Mouse (Mus musculus) fat pad, adult 2 months (tissue): Measurements from ENCODE around the gene Ripor3.

Source experiments
- DNase-seq: peaks from one replicate; pipeline ENCODE4 v3.0.0-alpha.2; 2011; ENCODE audit warnings: low read depth, low spot score; ENCODE audit errors: extremely low read depth

Ripor3 gene

DNA sequence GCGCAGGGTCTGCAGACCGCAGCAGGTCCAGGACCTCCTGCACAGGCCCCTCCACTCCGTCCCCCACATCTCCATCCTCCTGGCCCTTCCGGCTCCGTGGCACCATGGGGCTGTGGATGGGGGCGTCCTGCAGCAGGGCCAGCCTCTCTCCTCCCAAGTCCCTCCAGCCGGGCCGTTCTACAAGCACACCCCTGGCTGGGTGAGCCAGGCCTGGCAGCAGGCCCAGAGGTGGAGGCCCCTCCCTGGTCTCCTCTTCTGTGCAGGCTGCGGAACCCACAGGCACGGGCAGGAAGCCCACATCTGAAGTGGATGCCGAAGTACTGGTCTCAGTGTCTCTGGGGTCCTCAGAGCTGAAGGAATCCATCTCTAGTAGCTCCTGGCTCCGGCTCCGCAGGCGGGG lies 21.1 kb downstream of the Ripor3 start:
- DNase-seq, result no peak

DNA sequence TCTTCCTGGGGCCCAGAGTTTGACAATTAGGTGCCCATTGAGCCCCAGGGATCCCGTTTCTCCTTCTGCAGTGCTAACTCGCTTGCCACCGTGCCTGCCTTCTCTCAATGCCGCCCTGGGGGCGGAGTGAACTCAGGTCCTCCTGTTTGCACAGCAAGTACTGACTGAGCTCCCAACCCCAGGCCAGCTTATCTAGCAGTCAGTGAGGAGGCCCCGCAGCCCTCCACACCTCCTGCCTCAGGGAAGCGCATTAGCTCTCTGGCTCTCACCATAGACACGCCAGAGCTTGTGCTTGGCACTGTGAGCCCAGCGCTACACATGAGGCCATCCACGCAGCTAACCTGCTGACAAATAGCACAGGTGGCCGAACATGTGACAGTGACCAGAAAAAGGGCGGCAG lies 22.8 kb downstream of the Ripor3 start:
- peak; percentile 36 for DNase-seq

GRCm38 (mm10) chr2:167986762-167987161 lies 23.7 kb downstream of the Ripor3 start:
- no peak for DNase-seq

DNA sequence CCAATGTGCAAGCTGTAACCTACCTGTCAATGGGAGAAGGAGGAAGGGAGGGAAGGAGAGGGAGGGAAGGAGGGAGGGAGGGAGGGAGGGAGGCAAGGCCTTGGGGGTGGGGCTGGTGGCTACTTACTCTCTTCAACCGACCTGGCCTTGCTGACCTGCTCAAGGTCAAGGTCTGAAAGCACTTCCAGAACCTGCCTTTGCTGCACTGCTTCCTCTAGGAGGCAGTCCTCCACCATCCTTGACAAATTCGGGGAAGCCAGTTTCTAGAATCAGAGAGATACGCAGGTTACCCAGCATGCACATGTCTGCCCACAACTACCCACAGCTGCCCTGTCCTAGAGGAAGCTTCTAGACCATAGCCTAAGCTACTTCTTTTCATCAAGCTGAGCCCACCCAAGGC lies 25.5 kb downstream of the Ripor3 start:
- DNase-seq, result no peak

DNA sequence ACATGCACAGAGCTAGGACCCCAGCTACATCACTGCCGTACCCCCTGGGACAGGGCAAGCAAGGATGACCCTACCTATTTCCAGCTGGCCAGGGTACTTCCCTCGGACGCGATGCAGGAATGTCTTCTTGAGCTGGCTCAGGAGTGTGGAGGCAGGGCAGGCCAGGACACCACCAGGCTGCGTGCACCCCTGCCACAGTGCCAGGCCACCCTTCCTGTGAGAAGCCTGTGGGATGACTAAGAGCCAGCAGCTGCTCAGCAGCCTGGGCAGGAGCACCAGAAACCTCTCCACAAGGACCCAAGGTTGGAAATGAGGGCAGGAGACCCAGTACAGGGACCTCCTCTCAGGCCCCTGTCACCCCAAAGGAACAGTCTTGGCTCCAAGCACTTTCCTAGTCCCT lies 26.0 kb downstream of the Ripor3 start:
- DNase-seq, result no peak

DNA sequence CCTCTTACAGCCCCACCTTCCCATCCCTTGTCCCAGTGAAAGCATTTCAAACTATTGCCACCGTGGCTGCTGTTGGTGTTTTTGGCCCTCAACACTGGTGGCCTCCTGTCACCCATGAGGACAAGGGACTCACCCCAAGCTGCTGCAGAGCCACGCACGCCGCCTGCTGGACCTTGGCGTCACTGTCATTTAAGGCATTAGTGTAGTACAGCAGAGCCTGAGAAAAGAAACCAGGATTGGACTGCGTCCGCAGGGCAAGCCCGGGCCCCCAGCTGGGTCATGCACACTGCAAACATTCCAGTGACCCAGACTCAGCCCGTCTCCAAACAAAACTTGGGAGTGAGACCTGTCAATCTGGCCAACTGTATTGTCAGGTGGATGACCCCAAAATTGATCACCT lies 27.8 kb downstream of the Ripor3 start:
- no peak for DNase-seq

- DNase-seq, result no peak
Observed at GRCm38 (mm10) chr2:167980391-167980790, 30.0 kb downstream of the Ripor3 start.

GRCm38 (mm10) chr2:167978271-167978670 lies 32.1 kb downstream of the Ripor3 start:
- DNase-seq, result no peak

GRCm38 (mm10) chr2:167975746-167976145 lies 34.7 kb downstream of the Ripor3 start:
- no peak for DNase-seq

- no peak for DNase-seq
Observed at GRCm38 (mm10) chr2:167972809-167973208, 37.6 kb downstream of the Ripor3 start.

- no peak for DNase-seq
Observed at GRCm38 (mm10) chr2:167972146-167972545, 38.3 kb downstream of the Ripor3 start.

- no peak for DNase-seq
Observed at GRCm38 (mm10) chr2:167969851-167970541, 40.4 kb downstream of the Ripor3 start.

DNA sequence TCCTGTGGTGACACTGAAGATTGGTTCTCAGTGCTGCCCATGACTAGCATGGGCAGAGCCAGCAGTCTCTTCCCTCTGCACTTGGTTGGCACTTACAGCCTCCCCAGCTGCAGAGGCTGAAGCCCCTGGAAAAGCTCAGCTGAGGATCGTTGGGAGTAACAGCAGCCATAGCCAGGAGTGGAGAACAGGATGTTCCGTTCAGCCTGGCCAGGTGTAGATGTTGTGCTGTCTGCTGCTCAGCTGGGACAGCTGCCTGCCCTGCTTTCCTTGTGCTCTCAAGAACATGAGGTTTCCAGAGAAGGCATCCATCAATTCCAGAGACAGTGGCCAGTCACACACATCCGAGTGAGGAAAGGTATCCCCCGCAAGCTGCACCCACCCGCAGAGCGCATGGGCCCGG lies 41.9 kb downstream of the Ripor3 start:
- DNase-seq, result no peak

DNA sequence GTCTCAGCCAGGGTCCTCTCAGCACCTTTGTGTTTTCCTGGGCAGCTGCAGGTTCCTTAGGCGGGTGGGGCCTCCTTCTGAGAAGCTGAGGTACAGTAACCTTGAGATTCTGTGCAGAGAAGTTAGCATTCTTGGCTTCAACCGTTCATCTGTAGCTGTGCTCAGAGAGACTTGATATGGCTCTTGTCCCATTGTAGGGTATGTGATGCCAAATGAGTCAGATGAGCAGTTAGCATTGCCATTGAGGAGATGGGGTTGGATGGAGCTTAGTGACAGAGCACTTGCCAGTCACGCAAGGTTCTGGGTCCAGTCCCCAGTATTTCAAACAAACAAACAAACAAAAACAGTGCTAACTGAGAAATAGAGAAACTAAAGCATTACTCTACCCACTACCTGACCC lies 44.5 kb downstream of the Ripor3 start:
- DNase-seq, result no peak

- DNase-seq, result no peak
Observed at GRCm38 (mm10) chr2:167964320-167964719, 46.1 kb downstream of the Ripor3 start.

GRCm38 (mm10) chr2:167963778-167964300 lies 46.6 kb downstream of the Ripor3 start:
- no peak for DNase-seq

- DNase-seq, result peak; percentile 39
Observed at GRCm38 (mm10) chr2:167963176-167963575, 47.2 kb downstream of the Ripor3 start.

GRCm38 (mm10) chr2:167962347-167962746 lies 48.1 kb downstream of the Ripor3 start:
- DNase-seq, result no peak

- DNase-seq, result no peak
Observed at GRCm38 (mm10) chr2:167960584-167960983, 49.8 kb downstream of the Ripor3 start.

GRCm38 (mm10) chr2:167959996-167960395 lies 50.4 kb downstream of the Ripor3 start:
- DNase-seq, result no peak

- no peak for DNase-seq
Observed at GRCm38 (mm10) chr2:167959384-167959911, 51.0 kb downstream of the Ripor3 start.

DNA sequence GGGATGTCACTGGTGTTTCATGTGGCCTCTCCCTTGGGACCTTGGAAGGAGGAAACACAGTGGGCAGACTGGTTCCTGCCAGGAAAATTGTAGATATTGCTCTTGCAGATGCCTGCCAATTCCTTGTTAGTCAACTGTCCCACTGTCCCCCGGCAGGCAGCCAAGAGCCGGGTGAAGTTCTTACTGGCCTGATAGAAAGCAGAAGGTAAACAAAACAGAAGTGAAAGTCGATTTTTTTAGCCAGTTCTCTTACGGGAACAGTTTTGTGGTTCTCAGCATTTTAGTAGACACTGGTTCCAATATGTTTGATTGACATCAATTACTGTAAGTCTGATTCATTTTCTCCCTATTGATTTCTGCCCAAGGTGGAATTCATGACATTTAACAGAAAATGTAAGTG lies 51.6 kb downstream of the Ripor3 start:
- no peak for DNase-seq
